In genomic region chr7:44676611-44677010, GRCm38 (mm10) we compare ENCODE assay signal across 12 mouse cellular contexts. TPM values are rescaled to one million over a fixed set of nuclear protein-coding genes. Genes with fewer than 3 reads are reported as not detected.
DNase-seq lines count a peak whose midpoint lies in the region; ATAC-seq and TF ChIP-seq lines count a peak whose summit lies in the region.
"Had no signal": no experiment of that assay in that cellular context is flagged by ENCODE, and none has a peak within 500 bp of the region (broad histone marks: within the 10 kb centered on the region; RNA-seq: fewer than 3 reads in every experiment).

No protein-coding gene starts in this region.

- no peaks in the 10 kb centered on the region for H3K36me3 ChIP-seq in midbrain, postnatal 0 days (ENCODE audit: insufficient read depth, low read length)
- H3K36me3 ChIP-seq in midbrain, embryonic 10.5 days, result no peaks in the 10 kb centered on the region
- H3K36me3 ChIP-seq: embryonic facial prominence, embryonic 15.5 days; lung, embryonic 15.5 days; neural tube, embryonic 13.5 days had no signal

- WGBS in midbrain, postnatal 0 days, result 48% methylated on average over 2 of the region's 2 CpGs
- 67% methylated on average over 2 of the region's 2 CpGs for WGBS in midbrain, embryonic 10.5 days

- no peak overlapping the region for H3K4me3 ChIP-seq in midbrain, postnatal 0 days (ENCODE audit: low read depth, low read length)
- H3K4me3 ChIP-seq in midbrain, embryonic 10.5 days, result no peak overlapping the region
- H3K4me3 ChIP-seq: embryonic facial prominence, embryonic 15.5 days; lung, embryonic 15.5 days; neural tube, embryonic 13.5 days had no signal

- no peak overlapping the region for H3K27ac ChIP-seq in midbrain, postnatal 0 days (ENCODE audit: low read depth, low read length)
- no peak overlapping the region for H3K27ac ChIP-seq in midbrain, embryonic 10.5 days (replicated peaks)
- H3K27ac ChIP-seq: embryonic facial prominence, embryonic 15.5 days; lung, embryonic 15.5 days; neural tube, embryonic 13.5 days had no signal

- 0 out of 2 replicates have a peak, but pooled peaks have one; percentile 23 for ATAC-seq in midbrain, postnatal 0 days (ENCODE audit: low FRiP score)

- no peak overlapping the region for H3K4me2 ChIP-seq in midbrain, postnatal 0 days (ENCODE audit: low read depth, low read length, poor library complexity, severe bottlenecking)
- H3K4me2 ChIP-seq: embryonic facial prominence, embryonic 15.5 days; lung, embryonic 15.5 days; neural tube, embryonic 13.5 days had no signal

- no peak for TF ChIP-seq CTCF in midbrain, postnatal 0 days (IDR thresholded peaks at IDR 0.05)

- no peaks in the 10 kb centered on the region for H3K4me1 ChIP-seq in midbrain, postnatal 0 days (ENCODE audit: insufficient read depth, low read length)
- H3K4me1 ChIP-seq in midbrain, embryonic 10.5 days, result peaks cover 4% of the 10 kb centered on the region
- H3K4me1 ChIP-seq: embryonic facial prominence, embryonic 15.5 days; lung, embryonic 15.5 days had no signal

- H3K27me3 ChIP-seq in midbrain, postnatal 0 days (ENCODE audit: insufficient read depth, low read length), result no peaks in the 10 kb centered on the region
- H3K27me3 ChIP-seq in midbrain, embryonic 10.5 days (ENCODE audit: low read depth, poor library complexity, severe bottlenecking), result peaks cover 12% of the 10 kb centered on the region
- H3K27me3 ChIP-seq: embryonic facial prominence, embryonic 15.5 days; lung, embryonic 15.5 days had no signal

- peak; percentile 69 for DNase-seq in gastrocnemius, adult 18-20 months (ENCODE audit: low spot score)
- no peak for DNase-seq in gastrocnemius, postnatal 4 days (ENCODE audit: low spot score in 2 of 2)
- peak; percentile 74 for DNase-seq in midbrain, postnatal 0 days (ENCODE audit: low spot score)
- no peak for DNase-seq in midbrain, embryonic 10.5 days (ENCODE audit: low spot score)
- DNase-seq in kidney, postnatal 25 days, result peak; percentile 48 to 79
- DNase-seq in right cerebral cortex, postnatal 36 days (ENCODE audit: low spot score in 2 of 2), result peak; percentile 49 to 50
- no peak for DNase-seq in adrenal gland, postnatal 4 days (ENCODE audit: low spot score in 2 of 2)
- DNase-seq in adrenal gland, adult 2 months, result no peak

- H3K9ac ChIP-seq in midbrain, postnatal 0 days (replicated peaks; ENCODE audit: low read length, poor library complexity, severe bottlenecking), result no peak overlapping the region
- H3K9ac ChIP-seq: embryonic facial prominence, embryonic 15.5 days; lung, embryonic 15.5 days; neural tube, embryonic 13.5 days had no signal

- H3K9me3 ChIP-seq in midbrain, postnatal 0 days (ENCODE audit: low read length), result no peaks in the 10 kb centered on the region
- 0 out of 2 replicates have a peak, but pooled peaks cover 7% of the 10 kb centered on the region for H3K9me3 ChIP-seq in midbrain, embryonic 10.5 days (replicated peaks)
- H3K9me3 ChIP-seq: embryonic facial prominence, embryonic 15.5 days; lung, embryonic 15.5 days had no signal

RNA-seq across cellular contexts. Expression of gene Myh14, which starts 6.0 kb away (rescaled TPM):
- 10 to 100 TPM; 43.2 to 45.2 TPM for total RNA-seq in gastrocnemius, adult 18-20 months (2021)
- total RNA-seq in gastrocnemius, postnatal 4 days (2021), result 10 to 100 TPM; 25.7 to 26.6 TPM
- total RNA-seq in midbrain, postnatal 0 days (2014; rRNA removed), result 8.8 and 11.0 TPM in 2 replicates
- 6.9 and 7.9 TPM in 2 replicates for polyA plus RNA-seq in midbrain, postnatal 0 days (2015; fragmentation: Nextera tagmentation; extraction: Ambion mirVana)
- 1.0 and 1.1 TPM in 2 replicates for polyA plus RNA-seq in midbrain, embryonic 10.5 days (2016; fragmentation: Nextera tagmentation; extraction: Ambion mirVana)
- total RNA-seq in adrenal gland, postnatal 4 days (2021), result 1 to 10 TPM; 7.0 to 8.2 TPM
- total RNA-seq in adrenal gland, adult 2 months (2021), result 1 to 10 TPM; 3.2 to 5.6 TPM
- polyA plus RNA-seq in adrenal gland, adult 2 months (2012; rRNA removed), result 1.2 and 1.7 TPM in 2 replicates

RNA-seq across cellular contexts. Expression of gene Izumo2, which starts 31.9 kb away (rescaled TPM):
- total RNA-seq in gastrocnemius, adult 18-20 months (2021), result not detected
- not detected for total RNA-seq in gastrocnemius, postnatal 4 days (2021)
- not detected in 2 replicates for total RNA-seq in midbrain, postnatal 0 days (2014; rRNA removed)
- not detected in 2 replicates for polyA plus RNA-seq in midbrain, postnatal 0 days (2015; fragmentation: Nextera tagmentation; extraction: Ambion mirVana)
- polyA plus RNA-seq in midbrain, embryonic 10.5 days (2016; fragmentation: Nextera tagmentation; extraction: Ambion mirVana), result not detected in 2 replicates
- total RNA-seq in adrenal gland, postnatal 4 days (2021), result not detected
- total RNA-seq in adrenal gland, adult 2 months (2021), result not detected
- polyA plus RNA-seq in adrenal gland, adult 2 months (2012; rRNA removed), result not detected in 2 replicates
- polyA plus RNA-seq: embryonic facial prominence, embryonic 15.5 days; intestine, embryonic 14.5 days; lung, embryonic 15.5 days; neural tube, embryonic 13.5 days had no signal

Comparison
In these comparisons a context has a peak if more than half of its experiments do, and no peak if none do; other contexts are left out.
1. DNase-seq: peak in gastrocnemius, adult 18-20 months (single experiment), midbrain, postnatal 0 days (single experiment), kidney, postnatal 25 days (2 of 2) and right cerebral cortex, postnatal 36 days (2 of 2); none in gastrocnemius, postnatal 4 days (0 of 2), midbrain, embryonic 10.5 days (single experiment), adrenal gland, postnatal 4 days (0 of 2) and adrenal gland, adult 2 months (single experiment).